Mouse (Mus musculus): ENCODE measurements around the gene Nsun6. TPM values are rescaled to one million over a fixed set of nuclear protein-coding genes. Genes with fewer than 3 reads are reported as not detected.

Gene Nsun6
- total RNA-seq, 4 experiments from 2014 or later, result 1.8 to 2.8 (median 1.9) TPM

GRCm38 (mm10) chr2:14992531-14992930, 62.3 kb downstream of the Nsun6 start:
- DNase-seq (ENCODE audit: low spot score in 2 of 2), result no peak

- DNase-seq (ENCODE audit: low spot score in 2 of 2), result no peak
These were observed 65.5 kb downstream of the Nsun6 start for GRCm38 (mm10) chr2:14989350-14989749.

- DNase-seq (ENCODE audit: low spot score in 2 of 2), result no peak
These were observed 66.4 kb downstream of the Nsun6 start for GRCm38 (mm10) chr2:14988451-14988850.

- DNase-seq (ENCODE audit: low spot score in 2 of 2), result no peak
These were observed 70.8 kb downstream of the Nsun6 start for GRCm38 (mm10) chr2:14984029-14984428.

- no peak for DNase-seq (ENCODE audit: low spot score in 2 of 2)
These were observed 93.4 kb downstream of the Nsun6 start for GRCm38 (mm10) chr2:14961493-14961892.

- no peak for DNase-seq (ENCODE audit: low spot score in 2 of 2)
These were observed 93.8 kb downstream of the Nsun6 start for GRCm38 (mm10) chr2:14960963-14961488.

- no peak for DNase-seq (ENCODE audit: low spot score in 2 of 2)
These were observed 101.8 kb downstream of the Nsun6 start for GRCm38 (mm10) chr2:14953090-14953489.

Other genes starting within 250 kb of the Nsun6 start
- gene Arl5b, start 5.7 kb downstream of the Nsun6 start, total RNA-seq (2022), result 10 to 100 TPM; 17.1 to 20.0 (median 19.5) TPM